Mouse (Mus musculus): ENCODE measurements at regions not wholly inside any gene's neighbourhood (a gene's known extent, or its start where the extent isn't known, plus 50 kb on each side); places are given as distances from the start of the nearest gene placed in this dataset.

- no peak for DNase-seq
Observed at GRCm38 (mm10) chr10:17476720-17477119, 246.3 kb upstream of the Cited2 start.

GRCm38 (mm10) chr10:17478761-17479632, 244.0 kb upstream of the Cited2 start:
- DNase-seq, result no peak

GRCm38 (mm10) chr10:17482751-17483150, 240.3 kb upstream of the Cited2 start:
- DNase-seq, result no peak

- DNase-seq, result no peak
Observed at GRCm38 (mm10) chr10:17485049-17485449, 238.0 kb upstream of the Cited2 start.

GRCm38 (mm10) chr10:17485515-17485914, 237.5 kb upstream of the Cited2 start:
- DNase-seq, result no peak

- DNase-seq, result no peak
Observed at GRCm38 (mm10) chr10:17486011-17486410, 237.0 kb upstream of the Cited2 start.

GRCm38 (mm10) chr10:17487460-17487859, 235.6 kb upstream of the Cited2 start:
- no peak for DNase-seq

GRCm38 (mm10) chr10:17491611-17492305, 231.3 kb upstream of the Cited2 start:
- DNase-seq, result no peak

GRCm38 (mm10) chr10:17493137-17493536, 229.9 kb upstream of the Cited2 start:
- no peak for DNase-seq

- DNase-seq, result no peak
Observed at GRCm38 (mm10) chr10:17496831-17497230, 226.2 kb upstream of the Cited2 start.

- no peak for DNase-seq
Observed at GRCm38 (mm10) chr10:17510626-17511193, 212.3 kb upstream of the Cited2 start.

GRCm38 (mm10) chr10:17511779-17512335, 211.2 kb upstream of the Cited2 start:
- DNase-seq, result no peak

GRCm38 (mm10) chr10:17512487-17512886, 210.5 kb upstream of the Cited2 start:
- no peak for DNase-seq

GRCm38 (mm10) chr10:17513756-17514155, 209.3 kb upstream of the Cited2 start:
- no peak for DNase-seq

GRCm38 (mm10) chr10:17516068-17516467, 206.9 kb upstream of the Cited2 start:
- no peak for DNase-seq

GRCm38 (mm10) chr10:17518423-17519175, 204.4 kb upstream of the Cited2 start:
- DNase-seq, result no peak

- peak; percentile 56 to 59 for DNase-seq
Observed at GRCm38 (mm10) chr10:17522026-17522541, 200.9 kb upstream of the Cited2 start.

GRCm38 (mm10) chr10:17523558-17524328, 199.3 kb upstream of the Cited2 start:
- peak; percentile 53 to 58 for DNase-seq

GRCm38 (mm10) chr10:17527151-17527737, 195.8 kb upstream of the Cited2 start:
- DNase-seq, result no peak

GRCm38 (mm10) chr10:17528116-17528515, 194.9 kb upstream of the Cited2 start:
- DNase-seq, result no peak

GRCm38 (mm10) chr10:17528846-17529245, 194.2 kb upstream of the Cited2 start:
- no peak for DNase-seq
